Mouse (Mus musculus) hematopoietic stem cell, adult 5-6 weeks (primary cell): ENCODE measurements around the gene Bst2. TPM values are rescaled to one million over a fixed set of nuclear protein-coding genes. Genes with fewer than 3 reads are reported as not detected.

ENCODE experiments used
- ATAC-seq, 2 experiments: fragments of 125-278 bp in 1 of 2; replicated peaks in 1 of 2; 2 replicates each; pipeline ENCODE4 v1.8.0; 2016 to 2017; ENCODE audit warnings: inconsistent platforms in 2 of 2, mild to moderate bottlenecking in 2 of 2, moderate number of reproducible peaks in 2 of 2, low read depth in 1 of 2, moderate TSS enrichment in 1 of 2; ENCODE audit not compliant: low FRiP score in 2 of 2, poor library complexity in 2 of 2, severe bottlenecking in 2 of 2, insufficient read depth in 1 of 2, low TSS enrichment in 1 of 2
- total RNA-seq: library from RNA; stranded (forward); fragments of 172-1452, 232-1000 nt; gene quantifications from 2 replicates; pipeline ENCODE4 v1.2.3, GENCODE M21; 2017

Bst2 gene
- total RNA-seq, 1 experiment from 2014 or later: 65.1 TPM

DNA sequence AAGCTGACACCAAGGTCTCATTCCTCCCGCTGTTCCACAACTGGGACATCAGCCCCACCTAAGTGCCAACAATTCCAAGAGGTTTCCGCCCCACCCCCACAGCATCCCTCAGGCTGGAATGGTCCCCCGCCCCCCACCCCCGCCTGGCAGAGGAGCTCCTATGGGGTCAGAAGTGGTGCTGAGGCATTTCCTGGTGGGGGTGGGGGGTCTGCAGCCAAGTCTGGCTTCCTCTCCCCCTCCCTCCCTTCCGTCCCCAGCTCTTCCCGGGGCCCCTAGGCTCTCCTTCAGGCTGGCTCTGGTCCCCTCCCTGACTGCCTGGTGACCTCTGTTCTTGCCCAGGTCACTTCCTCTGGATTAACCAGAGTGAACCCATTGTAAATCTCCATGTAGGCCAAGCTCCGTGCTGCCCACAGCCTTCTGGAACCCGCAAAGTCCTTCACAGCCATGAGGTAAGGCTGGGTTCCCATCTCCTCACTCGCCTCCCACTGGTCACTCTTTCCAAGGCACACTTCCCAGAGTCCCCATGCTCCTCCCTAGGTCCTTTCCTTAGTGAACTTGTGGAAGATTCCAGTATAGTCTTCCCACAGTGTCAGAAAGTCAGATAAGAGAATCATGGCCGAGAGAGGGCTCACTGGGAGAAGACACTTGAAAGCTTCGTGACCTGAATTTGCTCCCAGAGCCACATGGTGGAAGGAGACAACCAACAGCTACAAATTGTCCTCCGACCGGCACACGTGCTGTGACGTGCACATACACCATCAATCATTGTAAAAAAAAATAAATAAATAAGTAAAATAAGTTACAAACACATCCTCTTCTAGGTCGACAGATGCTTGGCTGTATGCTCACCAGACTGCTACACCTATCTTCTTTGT, 38.2 kb downstream of the Bst2 start:
- ATAC-seq: no peak

DNA sequence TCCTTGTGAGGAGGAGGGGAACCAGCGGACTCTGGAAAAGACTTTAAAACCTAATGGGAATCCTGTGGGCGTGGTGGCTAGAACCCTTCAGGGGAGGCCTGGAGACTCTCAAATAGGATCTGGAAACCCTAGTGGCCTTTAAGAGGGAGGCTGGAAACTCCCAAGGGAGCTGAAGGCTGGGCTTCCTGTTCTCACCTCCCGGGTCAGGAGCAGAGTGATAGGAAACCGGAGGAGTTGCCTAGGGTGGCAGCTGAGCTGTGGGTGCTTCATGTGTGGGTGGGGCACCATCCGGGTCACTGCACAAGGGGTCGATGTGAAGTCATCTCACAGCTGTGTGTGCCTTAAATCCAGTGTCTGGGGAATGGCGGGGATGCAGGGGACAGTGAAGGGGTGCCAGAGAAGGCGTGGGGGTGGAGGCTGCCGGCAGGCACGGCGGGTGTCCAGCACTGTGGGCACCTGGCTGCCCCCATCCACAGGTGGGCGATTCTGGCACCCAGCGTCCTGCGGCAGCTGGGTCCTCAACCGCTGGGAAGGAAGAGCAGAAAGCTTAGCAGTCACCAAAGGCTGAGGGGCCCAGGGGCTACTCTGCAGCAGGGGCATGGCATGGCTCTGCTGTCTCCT, 39.3 kb downstream of the Bst2 start:
- no peak for ATAC-seq

DNA sequence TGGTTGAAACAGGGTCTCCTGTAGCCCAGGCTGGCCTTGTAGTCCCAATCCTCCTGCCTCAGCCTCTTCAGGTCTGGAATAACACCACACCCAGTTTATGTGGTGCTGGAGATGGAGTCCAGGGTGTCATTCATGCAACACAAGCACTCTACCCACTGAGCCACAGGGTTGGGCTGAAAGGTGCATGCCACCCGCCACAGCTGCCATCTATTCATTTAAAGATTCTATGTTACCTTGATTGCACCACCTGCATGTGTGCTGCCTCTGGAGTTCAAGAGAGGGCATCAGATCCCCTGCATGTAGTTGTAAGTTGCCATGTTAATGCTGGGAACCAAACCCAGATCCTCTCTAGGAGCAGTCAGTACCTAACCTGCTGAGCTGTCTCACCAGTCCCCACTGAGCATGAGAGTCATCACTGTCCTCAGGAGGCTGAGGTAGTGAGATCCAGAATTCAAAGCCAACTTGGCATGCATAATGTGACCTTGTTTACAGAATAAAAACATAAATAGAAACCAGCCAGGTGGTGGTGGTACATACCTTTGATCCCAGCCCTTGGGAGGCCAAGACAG, 40.1 kb downstream of the Bst2 start:
- no peak for ATAC-seq

DNA sequence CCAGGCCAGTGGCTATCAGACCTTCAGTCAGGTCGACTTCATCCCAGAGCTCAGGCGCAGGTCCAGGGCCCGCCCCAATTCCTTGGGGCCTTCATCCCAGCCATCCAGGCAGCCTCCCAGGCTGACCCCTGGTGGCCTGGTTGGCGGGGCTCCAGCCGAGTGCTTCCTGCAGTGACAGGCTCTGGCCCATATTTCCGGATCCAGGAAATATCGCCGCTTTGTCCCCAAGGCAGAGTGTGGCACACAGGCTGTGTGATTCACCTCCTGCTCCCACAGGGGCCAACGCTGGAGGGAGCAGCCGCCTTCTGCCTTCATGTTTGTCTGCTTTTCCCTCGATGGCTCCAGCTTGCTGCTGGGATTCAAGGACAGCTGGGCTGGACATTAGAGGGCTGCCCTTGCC, 40.8 kb downstream of the Bst2 start:
- no peak for ATAC-seq

DNA sequence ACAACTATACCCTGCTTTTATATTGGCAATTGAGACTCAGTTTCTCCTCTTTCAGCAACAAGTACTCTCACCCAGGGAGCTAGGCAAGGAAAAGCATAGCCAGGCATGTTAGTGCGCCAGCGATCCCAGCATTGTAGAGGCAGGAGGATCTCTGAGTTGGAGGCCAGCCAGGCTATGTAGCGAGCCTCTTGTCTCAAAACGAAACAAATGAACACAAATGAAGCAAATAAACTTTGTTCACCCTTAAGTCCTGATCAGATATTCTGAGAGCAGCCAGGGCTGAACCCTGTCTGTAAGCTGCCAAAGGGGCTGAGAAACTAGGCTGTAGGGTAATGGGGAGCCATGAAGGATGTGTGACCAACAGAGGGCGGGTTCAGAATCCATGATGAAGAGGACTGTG, 41.4 kb downstream of the Bst2 start:
- ATAC-seq: no peak

DNA sequence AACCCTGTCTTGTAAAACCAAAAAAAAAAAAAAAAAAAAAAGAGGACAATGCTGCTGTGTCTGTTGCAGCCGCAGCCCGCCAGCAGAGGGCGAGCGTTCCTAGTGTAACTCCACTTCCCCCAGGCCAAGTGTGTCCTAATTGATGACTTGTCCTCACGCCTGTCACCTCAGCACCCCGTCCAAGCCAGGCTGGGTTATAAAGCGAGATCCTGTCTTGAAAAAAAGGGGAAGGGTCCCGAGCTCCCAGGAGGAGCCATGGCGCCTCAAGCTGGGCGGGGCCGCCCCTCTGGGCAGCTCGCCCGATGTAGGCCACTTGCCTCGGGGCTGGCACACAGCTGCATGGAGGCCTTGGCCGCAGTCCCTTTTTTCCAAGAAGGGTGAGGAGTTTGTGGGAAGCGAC, 42.2 kb downstream of the Bst2 start:
- ATAC-seq: peak; percentile 79 to 82; a peak in 3 of 4 replicates

DNA sequence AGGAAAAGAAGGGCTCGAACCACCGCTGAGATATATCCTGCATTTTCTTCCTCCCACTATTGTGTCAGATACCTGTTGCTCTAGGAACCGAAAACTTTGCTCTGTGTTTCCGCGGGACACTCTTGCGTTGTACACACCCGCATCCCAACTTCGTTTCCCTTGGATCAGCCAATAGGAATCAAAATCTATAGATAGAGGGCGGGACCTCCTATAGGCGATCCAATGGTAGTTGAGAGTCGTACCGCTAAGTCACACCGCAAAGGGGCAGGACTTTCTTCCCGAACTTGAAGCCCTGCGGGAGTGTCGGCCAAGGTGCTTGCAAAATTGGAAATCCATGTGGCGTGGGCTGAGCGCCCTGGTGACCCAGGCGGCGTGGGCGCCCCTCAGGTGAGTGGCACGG, 48.8 kb downstream of the Bst2 start:
- ATAC-seq: peak; percentile 82 to 83

DNA sequence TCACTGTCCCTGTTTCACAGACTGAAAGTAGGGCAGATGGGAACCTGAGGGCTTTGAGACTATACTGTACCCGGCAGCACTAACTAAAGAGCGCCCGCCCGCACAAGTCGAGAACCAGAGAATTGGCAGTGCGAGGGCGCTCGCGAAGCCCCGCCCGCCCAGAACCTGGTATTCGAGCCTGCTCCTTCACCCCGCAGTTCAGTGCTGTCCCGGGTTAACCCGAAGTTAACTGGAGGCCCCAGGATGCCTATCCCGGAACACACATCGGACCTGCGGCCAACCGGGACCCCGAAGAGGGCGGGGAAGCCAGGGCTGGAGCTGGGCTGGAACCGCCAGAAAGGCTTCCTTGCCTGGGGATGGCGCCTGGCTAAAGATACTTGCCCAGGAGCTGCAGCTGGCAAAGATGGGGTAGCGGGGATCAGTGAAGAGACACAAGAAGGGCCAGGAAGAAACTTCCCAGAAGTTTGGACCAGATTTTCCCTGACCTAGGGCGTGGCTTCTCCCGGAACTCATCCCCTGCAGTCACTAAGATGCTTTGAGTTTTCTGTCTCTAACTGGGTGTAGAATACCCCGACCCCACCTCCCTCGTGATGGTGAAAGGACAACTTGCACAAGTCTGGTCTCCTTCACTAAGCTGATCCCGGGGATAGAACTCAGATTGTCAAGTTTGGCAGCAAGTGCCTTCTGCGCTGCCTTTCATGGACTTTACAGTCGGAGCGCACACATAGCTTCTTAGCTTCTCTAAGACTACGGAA, 49.4 kb downstream of the Bst2 start, which contains the start of gene Gtpbp3:
Gene Gtpbp3, plus strand, starts transcription at position 413 of the 755 bp plus-strand sequence.
- ATAC-seq: peak in 1 of 2 experiments; percentile 46; a peak in 2 of 4 replicates

DNA sequence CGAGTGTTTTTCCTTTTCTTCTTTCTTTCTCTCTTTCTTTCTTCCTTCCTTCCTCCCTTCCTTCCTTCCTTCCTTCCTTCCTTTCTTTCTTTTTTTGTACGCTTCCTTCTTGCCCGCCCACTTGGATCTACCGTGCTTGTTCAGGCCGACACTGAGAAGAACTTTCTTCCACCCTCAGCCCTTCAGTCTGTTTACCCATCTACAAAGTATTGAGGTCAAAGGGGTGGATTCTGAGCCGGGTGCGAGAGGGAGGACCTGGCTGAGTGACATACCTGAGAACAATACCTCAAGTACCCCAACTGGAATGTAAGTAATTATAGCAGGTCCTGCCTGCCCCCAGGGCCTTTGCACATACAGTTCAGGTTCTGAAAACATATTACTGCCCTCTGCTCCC, 51.1 kb downstream of the Bst2 start:
- no peak for ATAC-seq

DNA sequence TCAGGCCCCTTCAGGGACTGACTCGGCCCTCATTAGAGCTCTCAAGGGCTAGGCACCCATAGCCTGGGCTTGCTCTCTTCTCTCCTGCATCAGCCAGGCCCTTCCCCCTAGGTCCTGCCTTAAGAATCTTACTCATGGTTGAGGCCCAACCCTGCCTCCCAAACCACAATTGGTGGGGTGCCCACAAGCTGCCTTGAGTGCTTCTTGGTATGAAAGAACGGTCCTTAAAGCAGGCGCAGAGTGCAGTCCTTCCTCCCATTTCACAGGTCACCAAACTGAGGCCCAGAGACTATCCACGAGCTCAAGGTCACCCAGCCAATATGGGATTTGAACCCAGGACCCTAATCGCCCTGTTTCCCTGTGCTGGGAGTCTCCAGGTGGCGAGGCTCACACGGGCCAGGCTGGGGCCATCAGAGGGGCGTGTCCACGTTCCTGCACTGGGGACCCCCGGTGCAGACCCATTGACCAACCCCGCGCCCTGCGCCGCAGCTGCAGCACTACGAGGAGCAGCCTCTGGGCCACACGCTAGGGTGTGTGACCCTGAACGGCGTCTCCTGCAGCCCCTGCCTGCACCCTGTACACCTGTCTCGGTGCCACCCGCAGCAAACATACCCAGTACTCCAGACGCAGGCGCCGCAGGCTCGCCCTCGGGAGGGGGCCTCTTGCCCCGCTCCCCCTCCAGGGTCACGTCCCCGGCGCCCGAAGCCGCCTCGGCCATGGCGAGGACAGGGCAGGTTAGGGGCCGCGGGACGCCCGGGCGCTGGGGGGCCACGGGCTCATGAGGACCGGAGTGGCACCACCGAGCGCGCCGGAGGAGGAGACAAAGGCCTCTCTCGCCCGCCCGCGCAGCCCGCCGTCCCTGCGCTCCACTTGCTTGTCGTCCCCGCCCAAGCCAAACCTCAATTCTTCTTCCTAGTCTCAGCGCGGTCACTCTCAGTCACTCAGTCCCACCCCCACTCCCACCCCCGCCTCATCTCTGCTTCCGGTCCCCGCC, 51.8 kb downstream of the Bst2 start, which contains the start of gene Ano8:
Gene Ano8, minus strand, starts transcription at position 822 of the 994 bp plus-strand sequence.
- peak; percentile 46 to 58; a peak in 3 of 4 replicates for ATAC-seq

DNA sequence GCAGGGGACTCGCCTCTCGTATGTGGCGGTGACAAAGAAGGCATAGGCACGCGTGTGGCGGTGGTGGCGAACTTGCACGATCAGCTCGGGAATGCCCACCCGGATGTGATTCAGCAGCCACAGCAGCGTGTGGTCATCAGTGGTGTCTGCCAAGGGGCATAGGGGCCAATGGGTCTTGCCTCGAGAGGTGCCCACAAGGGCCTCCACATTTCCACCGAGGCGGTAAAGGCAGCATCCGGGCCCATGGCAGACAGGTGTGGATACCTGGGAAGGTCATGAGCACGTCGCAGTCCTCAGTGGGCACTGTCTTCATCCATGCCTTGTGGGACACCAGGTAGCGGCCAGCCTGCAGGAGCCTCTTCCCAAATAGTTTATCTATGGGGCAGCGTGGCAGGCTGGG, 52.5 kb downstream of the Bst2 start:
- ATAC-seq: no peak

Other genes starting within 250 kb of the Bst2 start
- gene Use1, start 170.6 kb downstream of the Bst2 start, total RNA-seq: 178 and 190 TPM in 2 replicates
- 14.6 and 16.5 TPM in 2 replicates for gene Ocel1, start 166.2 kb downstream of the Bst2 start, total RNA-seq
- gene Nr2f6, start 155.5 kb downstream of the Bst2 start, total RNA-seq: 1.7 and 15.0 TPM in 2 replicates
- gene Ushbp1, start 141.7 kb downstream of the Bst2 start, total RNA-seq: not detected in 2 replicates
- gene Babam1, start 140.6 kb downstream of the Bst2 start, total RNA-seq: 71.4 and 85.8 TPM in 2 replicates
- gene Ankle1, start 131.4 kb downstream of the Bst2 start, total RNA-seq: 7.1 and 14.8 TPM in 2 replicates
- gene Abhd8, start 73.8 kb downstream of the Bst2 start, total RNA-seq: 19.8 and 20.7 TPM in 2 replicates
- gene Mrpl34, start 72.5 kb downstream of the Bst2 start, total RNA-seq: 35.8 and 61.7 TPM in 2 replicates
- 15.8 and 18.9 TPM in 2 replicates for gene Dda1, start 68.3 kb downstream of the Bst2 start, total RNA-seq
- 6.7 and 9.2 TPM in 2 replicates for gene Ano8, start 51.5 kb downstream of the Bst2 start, total RNA-seq
- gene Gtpbp3, start 49.4 kb downstream of the Bst2 start, total RNA-seq: 8.8 and 14.1 TPM in 2 replicates
- gene Plvap, start 25.7 kb downstream of the Bst2 start, total RNA-seq: 0.38 TPM in 1 of 2 replicates, not detected in the other
- gene Ccdc194, start 11.7 kb downstream of the Bst2 start, total RNA-seq: not detected in 2 replicates
- 37.2 and 60.0 TPM in 2 replicates for gene Mvb12a, start 5.5 kb upstream of the Bst2 start, total RNA-seq
- gene Tmem221, start 21.4 kb upstream of the Bst2 start, total RNA-seq: 0.38 TPM in 1 of 2 replicates, not detected in the other
- 0.40 and 0.50 TPM in 2 replicates for gene Nxnl1, start 29.1 kb upstream of the Bst2 start, total RNA-seq
- 13.3 and 16.6 TPM in 2 replicates for gene Slc27a1, start 31.4 kb upstream of the Bst2 start, total RNA-seq
- 51.4 and 93.2 TPM in 2 replicates for gene Pgls, start 54.7 kb upstream of the Bst2 start, total RNA-seq
- 1.0 and 9.7 TPM in 2 replicates for gene Fam129c, start 60.2 kb upstream of the Bst2 start, total RNA-seq
- gene Colgalt1, start 73.5 kb upstream of the Bst2 start, total RNA-seq: 53.6 and 78.4 TPM in 2 replicates
- 2.6 and 3.6 TPM in 2 replicates for gene Unc13a, start 134.3 kb upstream of the Bst2 start, total RNA-seq
- 32.8 and 34.1 TPM in 2 replicates for gene Jak3, start 138.8 kb upstream of the Bst2 start, total RNA-seq
- 6.2 and 8.9 TPM in 2 replicates for gene Insl3, start 151.8 kb upstream of the Bst2 start, total RNA-seq
- gene B3gnt3, start 164.3 kb upstream of the Bst2 start, total RNA-seq: 1.3 TPM in 2 replicates
- 90.7 and 99.4 TPM in 2 replicates for gene Fcho1, start 188.3 kb upstream of the Bst2 start, total RNA-seq